Mouse (Mus musculus) embryonic fibroblast, embryonic 13.5 days (primary cell): ENCODE data around the gene Rpl3.

ENCODE experiments used
- CTCF ChIP-seq: IDR thresholded peaks from 2 replicates; pipeline ENCODE4 v1.5.1; 2011; ENCODE audit warnings: mild to moderate bottlenecking, control low read depth, low read length, moderate library complexity, borderline replicate concordance; ENCODE audit not compliant: insufficient read depth
- POLR2A ChIP-seq: IDR thresholded peaks from 2 replicates; pipeline ENCODE4 v1.6.1; 2011; ENCODE audit warnings: low read depth, mild to moderate bottlenecking, control low read depth, low read length, moderate library complexity

GRCm38 (mm10) chr15:80073256-80073621 lies 18.4 kb downstream of the Rpl3 start:
- TF ChIP-seq CTCF: no peak
- TF ChIP-seq POLR2A: no peak
